Mouse (Mus musculus): ENCODE data around the gene Med9. TPM values are rescaled to one million over a fixed set of nuclear protein-coding genes. Genes with fewer than 3 reads are reported as not detected.

The Med9 gene
- polyA plus RNA-seq, 1 experiment from 2014 or later, result 33.9 TPM

- H3K4me2 ChIP-seq, result no peak overlapping the region
- H3K27me3 ChIP-seq, result no peaks in the 10 kb centered on the region
- no peaks in the 10 kb centered on the region for H3K36me3 ChIP-seq
- ATAC-seq (ENCODE audit: low FRiP score), result no peak
- H3K27ac ChIP-seq, result no peak overlapping the region
- H3K4me1 ChIP-seq (replicated peaks), result peaks cover 16% of the 10 kb centered on the region
- H3K4me3 ChIP-seq, result no peak overlapping the region
- H3K9ac ChIP-seq, result no peak overlapping the region
- WGBS, result 44% methylated on average over 3 of the region's 3 CpGs
- H3K9me3 ChIP-seq, result no peaks in the 10 kb centered on the region
Observed at GRCm38 (mm10) chr11:60009451-60009850, 61.4 kb downstream of the Med9 start.

- no peak overlapping the region for H3K4me2 ChIP-seq
- no peak for ATAC-seq (ENCODE audit: low FRiP score)
- H3K9me3 ChIP-seq, result no peaks in the 10 kb centered on the region
- H3K4me3 ChIP-seq, result no peak overlapping the region
- no peaks in the 10 kb centered on the region for H3K27me3 ChIP-seq
- peaks cover 16% of the 10 kb centered on the region for H3K4me1 ChIP-seq (replicated peaks)
- H3K36me3 ChIP-seq, result no peaks in the 10 kb centered on the region
- H3K27ac ChIP-seq, result no peak overlapping the region
- no peak overlapping the region for H3K9ac ChIP-seq
- WGBS, result 73% methylated on average over 3 of the region's 3 CpGs
Observed at GRCm38 (mm10) chr11:60011516-60011915, 63.5 kb downstream of the Med9 start.

Other genes starting within 250 kb of the Med9 start
- 4.7 and 5.0 TPM in 2 replicates for gene Pld6, start 160.6 kb upstream of the Med9 start, polyA plus RNA-seq (2015; fragmentation: Nextera tagmentation; extraction: Ambion mirVana)
- gene Flcn, start 138.2 kb upstream of the Med9 start, polyA plus RNA-seq (2015; fragmentation: Nextera tagmentation; extraction: Ambion mirVana), result 39.6 and 41.0 TPM in 2 replicates
- 61.5 and 64.1 TPM in 2 replicates for gene Nt5m, start 108.8 kb upstream of the Med9 start, polyA plus RNA-seq (2015; fragmentation: Nextera tagmentation; extraction: Ambion mirVana)
- 205 and 210 TPM in 2 replicates for gene Cops3, start 108.4 kb upstream of the Med9 start, polyA plus RNA-seq (2015; fragmentation: Nextera tagmentation; extraction: Ambion mirVana)
- 0.93 and 1.2 TPM in 2 replicates for gene Rasd1, start 16.7 kb downstream of the Med9 start, polyA plus RNA-seq (2015; fragmentation: Nextera tagmentation; extraction: Ambion mirVana)
- gene Pemt, start 98.3 kb downstream of the Med9 start, polyA plus RNA-seq (2015; fragmentation: Nextera tagmentation; extraction: Ambion mirVana), result 7.4 and 9.1 TPM in 2 replicates
- gene Rai1, start 156.8 kb downstream of the Med9 start, polyA plus RNA-seq (2015; fragmentation: Nextera tagmentation; extraction: Ambion mirVana), result 32.6 and 32.7 TPM in 2 replicates

Data from hindbrain, embryonic 13.5 days (tissue).